Mouse (Mus musculus) yolk sac, embryonic 10.5 days (tissue): ENCODE results near the gene Pitx1.

Source experiments
- DNase-seq: peaks from one replicate; pipeline ENCODE4 v3.0.0-alpha.2; 2017; ENCODE audit warnings: low spot score

Pitx1 gene

DNA sequence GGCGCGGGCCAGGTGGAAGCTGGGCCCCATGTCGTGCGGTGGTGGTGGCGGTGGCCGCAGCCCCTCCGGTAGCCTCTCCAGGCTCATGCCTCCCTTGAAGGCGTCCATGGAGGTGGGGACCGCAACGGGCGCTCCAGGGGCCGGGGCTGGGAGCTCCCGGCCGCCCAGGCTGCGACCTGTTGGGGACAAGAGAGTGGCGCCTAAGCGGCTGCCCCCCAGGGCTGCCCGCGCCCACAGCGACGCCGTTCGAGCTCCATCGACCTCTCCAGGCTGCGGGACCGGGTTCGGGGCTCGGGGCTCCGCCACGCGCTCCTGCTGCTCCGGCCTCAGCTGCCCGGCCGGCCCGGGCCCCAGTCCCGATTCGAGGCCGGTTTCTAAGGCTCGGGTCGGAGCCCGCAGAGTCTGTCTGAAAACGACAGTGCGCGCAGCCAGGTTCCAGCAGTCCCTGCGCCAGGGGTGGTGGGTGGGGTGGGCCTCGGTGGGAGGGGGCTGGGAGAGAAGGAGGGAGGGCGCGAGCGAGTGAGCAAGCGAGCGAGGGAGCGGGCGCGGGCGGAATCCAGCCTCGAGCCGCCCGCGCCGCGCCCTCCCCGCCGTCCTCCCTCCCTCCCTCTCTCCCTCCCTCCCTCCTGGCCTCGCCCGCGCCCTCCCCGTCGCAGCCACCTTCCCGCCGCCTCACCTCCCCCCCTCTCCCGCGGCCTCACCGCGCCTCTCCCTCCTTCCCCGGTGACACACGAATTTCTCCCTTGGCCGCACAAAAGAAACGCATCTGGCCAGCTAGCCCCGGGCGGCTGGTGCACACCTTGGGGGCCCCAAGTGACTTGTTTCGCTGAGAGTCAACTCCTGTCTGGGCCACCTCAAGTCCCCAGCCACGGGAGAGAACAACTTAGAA lies 4.9 kb downstream of the Pitx1 start:
- peak; percentile 87 for DNase-seq

DNA sequence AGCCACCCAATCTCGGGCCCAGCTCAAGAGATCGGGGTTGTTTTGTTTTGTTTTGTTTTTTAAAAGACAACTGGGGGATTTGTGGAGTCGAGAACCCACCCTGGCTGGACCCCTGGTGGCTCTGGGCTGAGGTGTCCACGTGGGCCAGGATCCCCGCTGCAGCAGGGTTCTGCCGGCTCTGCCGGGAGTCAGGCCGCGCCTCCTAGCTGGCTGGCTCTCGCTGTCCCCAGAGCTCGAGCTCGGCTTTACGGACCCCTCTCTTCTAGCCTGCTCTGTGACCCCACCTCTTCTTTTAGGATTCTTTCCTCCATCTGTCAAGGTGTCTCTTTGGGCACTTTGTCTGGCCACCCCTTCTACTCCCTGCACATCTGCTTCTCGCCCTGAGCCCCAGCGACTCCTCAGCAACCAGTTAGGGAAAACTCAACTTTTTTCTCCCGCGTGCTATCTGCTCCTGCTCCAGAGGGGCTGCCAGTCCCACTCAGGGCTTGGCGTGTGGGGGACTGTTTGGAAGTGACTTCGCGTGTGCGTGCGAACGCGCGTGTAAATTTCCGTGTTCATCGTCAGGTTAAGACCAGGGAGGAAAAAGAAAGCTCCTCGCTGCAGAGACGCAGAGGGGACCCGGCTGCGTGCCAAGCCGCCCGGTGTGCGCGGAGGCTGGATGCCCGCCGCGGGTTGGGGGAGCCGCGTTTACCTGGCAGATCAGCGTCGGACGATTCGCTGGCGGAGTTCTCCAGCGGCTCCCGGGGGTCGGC lies 5.7 kb downstream of the Pitx1 start:
- peak; percentile 53 for DNase-seq

DNA sequence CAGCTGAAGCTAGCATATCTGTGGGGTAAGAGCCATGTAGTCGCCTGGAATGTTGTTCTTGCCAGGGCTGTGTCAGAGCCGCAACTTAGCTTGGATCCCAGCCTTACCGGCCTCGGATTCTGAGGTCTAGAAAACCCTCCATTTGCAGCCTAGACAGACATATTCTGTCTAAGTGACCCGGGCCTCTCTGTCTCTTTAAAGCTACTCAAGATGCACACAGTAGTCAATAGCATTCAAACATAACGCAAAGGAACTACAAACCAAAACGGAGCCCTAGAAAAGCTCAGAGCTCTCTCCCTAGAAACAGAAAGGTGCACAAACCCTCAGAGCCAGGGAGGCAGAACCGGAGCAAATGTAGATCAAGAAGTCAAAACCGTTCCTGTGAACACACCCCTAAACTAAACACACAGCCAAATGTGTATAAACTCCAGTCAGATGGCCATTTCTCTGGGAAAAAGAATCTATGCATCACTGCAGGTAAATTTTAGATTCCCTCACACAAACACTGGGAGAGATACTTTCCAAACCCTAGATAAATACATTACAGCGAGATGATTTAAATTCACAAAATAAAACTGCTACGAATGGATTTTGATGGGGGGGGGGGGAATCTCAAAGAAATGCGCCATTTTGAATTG lies 6.9 kb downstream of the Pitx1 start:
- peak; percentile 36 for DNase-seq

DNA sequence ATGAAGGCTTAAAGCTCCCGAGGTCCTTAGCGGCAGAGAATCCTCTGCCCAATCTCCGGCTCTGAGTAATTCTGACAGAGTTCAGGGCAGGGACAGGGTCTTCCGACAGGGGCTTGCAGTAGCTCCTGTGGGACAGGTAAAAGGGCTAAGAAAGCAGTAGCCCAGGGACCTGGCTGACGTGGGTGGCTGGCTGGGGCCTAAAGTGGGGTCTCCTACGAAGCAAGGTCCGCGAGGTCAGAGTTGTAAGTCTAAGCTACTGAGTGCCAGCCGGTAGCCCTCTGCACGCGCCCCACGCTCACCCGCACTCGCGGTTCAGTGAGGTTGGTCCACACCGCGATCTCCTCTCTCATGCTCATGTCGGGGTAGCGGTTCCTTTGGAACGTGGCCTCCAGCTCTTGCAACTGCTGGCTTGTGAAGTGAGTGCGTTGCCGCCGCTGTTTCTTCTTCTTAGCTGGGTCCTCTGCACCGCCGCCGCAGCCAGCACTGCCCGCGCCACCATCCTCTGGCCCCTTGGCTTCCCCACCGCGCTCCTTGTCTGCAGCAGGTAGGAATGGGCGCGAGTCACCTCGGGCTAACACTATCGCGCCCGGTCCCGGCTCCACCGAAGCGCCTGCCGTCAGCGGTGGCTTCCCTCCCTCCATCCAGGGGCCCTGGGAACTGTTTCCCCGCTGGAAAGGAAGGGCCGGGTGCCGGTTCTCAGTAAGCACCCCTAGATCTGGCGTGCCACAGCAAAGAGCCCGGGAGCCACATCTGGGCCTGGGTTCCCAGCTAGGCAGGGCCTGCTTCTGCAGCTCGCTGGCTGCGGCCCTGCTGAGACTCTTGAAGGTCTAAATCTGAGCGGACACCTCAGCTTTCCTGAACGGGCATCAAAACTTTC lies 7.6 kb downstream of the Pitx1 start:
- DNase-seq = peak; percentile 35

DNA sequence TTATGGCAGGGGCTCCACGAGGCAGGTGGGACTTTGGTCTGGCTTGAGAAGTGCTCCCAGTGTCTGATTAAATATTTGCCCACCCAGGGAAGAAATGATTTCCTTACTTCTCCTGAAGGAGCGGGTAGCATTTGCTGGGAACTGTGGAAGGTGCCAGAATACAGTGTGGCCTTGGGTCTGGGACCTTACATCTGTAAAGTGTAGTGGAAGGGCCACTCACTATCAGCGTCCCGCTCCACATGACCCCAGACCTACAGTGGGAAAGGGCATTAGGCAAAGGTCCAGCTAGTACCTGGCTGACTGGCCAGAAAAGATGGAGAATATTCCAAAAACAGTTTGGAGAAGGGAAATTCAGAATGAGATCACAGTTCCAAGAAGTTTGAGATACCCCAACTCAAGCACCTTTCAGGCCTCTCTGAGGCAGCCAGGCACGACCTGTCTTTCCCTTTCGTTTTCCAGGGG lies 8.3 kb downstream of the Pitx1 start:
- DNase-seq = peak; percentile 44

DNA sequence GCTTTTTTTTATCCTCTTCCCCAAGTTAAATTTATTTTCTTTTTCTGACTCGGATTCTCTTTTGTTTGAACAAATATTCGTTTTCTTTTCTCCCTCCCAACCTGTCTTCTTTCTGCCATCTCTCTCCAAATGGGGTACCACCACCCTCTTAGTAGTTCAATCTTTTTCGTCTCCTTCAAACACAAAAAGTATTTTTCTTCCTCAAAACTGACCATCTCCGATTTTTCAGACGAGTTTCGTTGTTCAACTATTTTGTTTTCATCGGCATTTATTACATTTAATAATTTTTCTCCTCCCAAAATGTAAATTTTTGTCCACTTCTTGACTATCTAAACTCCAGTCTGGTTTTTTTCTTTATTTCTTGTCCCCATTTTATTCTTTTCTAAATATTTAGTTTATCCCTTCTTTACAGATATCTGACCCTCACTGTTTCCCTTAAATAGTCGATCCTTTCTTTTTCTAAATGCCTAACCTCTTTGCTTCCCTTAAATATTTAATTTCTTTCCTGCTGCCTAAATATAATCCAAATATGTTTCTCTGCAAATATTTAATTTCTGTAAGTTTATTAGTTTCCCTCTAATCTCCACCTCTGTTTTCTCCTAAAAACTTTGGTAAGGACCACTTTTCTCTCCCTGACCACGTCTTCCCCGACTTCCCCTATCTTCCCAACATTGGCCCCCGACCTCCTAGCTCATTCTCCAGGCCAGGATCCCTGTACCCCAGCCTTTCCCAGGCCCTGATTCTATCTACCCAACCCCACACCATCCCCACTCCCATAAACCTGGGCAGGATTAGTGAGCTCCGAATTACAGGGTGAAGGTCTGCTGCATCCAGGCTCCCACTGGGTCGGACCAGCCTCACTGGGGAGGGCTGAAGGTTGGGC lies 9.0 kb downstream of the Pitx1 start:
- no peak for DNase-seq

DNA sequence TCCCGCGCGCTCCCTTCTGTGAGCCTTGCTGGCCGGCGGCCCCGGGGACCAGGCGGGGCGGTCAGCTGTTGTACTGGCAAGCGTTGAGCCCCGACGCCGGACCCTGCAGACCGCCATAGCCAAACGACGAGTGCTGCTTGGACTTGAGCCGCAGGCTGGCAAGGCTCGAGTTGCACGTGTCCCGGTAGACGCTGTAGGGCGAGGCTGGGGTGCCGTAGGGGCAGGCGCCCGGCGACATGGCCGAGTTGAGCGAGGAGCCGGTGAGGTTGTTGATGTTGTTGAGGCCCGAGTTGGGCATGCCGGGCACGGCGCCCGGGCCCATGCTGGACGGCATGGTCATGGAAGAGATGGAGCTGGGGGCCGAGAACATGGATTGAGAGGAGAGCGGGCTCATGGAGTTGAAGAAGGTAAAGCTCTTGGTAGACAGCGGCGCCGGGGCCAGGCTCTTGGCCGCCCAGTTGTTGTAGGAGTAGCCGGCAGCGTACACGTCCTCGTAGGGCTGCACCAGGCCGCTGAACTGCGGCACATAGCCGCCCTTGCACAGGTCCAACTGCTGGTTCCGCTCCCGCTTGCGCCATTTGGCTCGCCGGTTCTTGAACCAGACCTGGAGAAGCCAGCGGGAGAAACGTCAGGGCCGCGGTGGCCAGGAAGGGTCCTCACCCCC lies 9.9 kb downstream of the Pitx1 start:
- DNase-seq = peak; percentile 26

DNA sequence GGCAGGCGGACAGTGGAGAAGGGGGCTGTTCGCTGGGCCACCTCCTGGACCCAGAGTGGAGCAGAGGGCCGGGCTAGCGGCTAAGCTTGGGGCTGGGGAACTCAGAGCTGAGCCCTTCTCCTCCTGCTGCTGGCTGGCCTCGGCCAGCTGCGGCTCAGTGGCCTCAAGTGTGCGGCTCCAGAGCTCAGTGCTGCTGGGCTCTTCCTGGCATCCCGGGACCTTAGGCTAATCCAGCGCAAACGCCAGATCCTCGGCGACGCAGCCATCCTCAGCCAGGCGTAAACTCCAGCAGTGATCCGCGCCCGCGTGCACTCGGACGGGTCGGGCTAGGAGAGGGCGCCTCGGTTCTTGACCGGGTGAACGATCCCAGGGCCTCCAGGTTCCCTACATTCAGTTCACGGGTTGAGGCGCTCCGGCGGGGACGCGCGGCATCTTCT lies 10.7 kb downstream of the Pitx1 start:
- peak; percentile 27 for DNase-seq

DNA sequence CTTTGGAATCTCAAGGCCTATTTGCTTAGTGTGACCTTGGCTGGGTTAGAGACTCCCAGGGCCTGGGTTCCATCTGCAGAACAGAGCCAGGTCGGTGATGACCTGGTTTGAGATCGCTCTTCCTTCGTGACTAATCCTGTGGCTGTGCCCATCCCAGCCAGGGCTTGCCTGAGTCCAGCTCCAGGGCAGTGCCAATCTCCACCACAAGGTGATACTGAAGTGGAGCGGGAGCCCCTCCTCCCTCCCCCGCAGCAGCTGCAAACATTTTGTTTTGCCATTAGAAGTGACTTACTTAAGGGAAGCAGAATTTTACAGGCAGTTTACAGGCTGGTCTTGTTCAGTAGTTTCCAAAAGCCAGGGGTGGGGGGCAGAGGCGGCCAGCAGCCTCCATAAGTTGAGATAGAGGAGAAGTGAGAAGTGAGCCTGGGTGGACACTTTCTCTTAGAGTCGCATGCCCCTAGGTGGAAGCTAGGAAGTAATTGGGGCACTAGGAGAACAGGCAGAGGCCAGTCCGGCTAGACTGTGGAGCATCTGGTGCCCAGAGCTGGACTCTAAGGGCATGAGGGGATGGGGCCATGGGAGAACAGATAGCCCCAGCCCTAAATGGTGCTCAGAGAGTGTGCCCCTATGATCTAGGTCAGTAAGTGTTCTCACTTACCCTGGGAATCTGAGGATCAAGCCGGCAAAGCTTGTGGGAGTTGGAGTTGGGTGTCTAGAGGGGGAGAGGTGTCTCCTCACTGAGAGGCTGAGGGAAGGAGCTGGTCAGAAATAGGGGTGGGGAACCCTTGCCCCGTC lies 11.6 kb downstream of the Pitx1 start:
- peak; percentile 32 for DNase-seq

DNA sequence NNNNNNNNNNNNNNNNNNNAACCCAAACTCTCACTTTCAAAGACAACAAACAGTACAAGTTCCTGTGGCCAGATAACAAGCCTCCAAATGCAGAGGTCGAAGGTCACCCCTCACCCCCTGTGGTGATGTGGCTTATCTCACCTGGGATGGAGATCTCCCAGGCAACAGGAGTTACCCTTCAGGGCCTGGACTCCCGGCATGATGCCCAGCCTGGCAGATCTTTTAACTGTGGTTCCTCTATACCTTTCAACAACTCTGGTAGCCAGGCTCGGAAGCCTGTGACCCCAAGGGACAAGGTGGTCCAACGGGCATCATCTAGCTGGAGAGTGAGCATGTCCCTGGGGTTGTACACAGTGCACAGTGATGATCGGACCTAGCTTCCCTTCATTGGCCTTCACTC lies 13.5 kb downstream of the Pitx1 start:
- no peak for DNase-seq

DNA sequence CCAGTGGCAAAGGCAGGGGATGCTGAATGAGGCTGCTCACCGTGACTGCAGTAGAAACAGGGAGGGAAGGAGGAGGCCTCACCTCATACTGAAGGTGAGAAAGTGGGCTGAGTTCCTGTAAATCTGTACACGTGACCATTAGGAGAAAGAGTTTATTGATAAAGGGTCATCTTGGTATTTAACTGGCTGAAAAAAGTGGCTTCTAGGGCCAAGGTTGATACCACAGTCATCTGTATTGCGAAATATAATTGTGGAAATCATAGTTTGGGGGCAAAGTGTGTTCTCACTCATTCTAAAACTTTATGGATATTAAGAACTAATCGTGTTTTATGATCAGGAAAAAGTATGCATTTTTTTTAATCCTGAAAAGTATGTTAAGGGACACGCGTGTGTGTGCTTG lies 21.2 kb downstream of the Pitx1 start:
- no peak for DNase-seq

DNA sequence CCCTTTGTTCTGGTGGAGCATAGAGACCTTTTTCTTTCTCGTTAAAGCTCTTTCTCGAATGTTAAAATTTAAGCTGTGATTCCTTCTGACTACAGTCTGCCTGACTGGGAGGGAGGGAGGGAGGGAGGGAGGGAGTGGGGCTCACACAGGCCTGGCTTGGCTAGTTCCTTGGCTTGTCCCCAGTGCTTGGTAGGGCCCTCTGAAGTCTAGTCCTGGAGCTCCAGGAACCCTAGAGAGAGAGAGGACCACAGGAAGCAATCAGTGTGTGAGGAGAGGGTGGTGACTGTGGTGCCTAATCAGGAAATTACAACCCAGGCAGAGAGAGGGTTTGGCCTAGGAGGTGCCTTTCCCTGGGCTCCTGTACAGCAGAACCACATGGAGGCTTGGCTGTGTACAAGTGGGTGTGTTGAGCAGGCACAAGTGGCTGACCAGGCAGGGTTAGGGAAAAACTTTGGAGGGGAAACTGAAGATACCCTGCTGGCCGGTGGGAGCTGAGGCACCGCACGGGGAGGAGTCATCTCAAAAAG lies 22.4 kb downstream of the Pitx1 start:
- DNase-seq = no peak

DNA sequence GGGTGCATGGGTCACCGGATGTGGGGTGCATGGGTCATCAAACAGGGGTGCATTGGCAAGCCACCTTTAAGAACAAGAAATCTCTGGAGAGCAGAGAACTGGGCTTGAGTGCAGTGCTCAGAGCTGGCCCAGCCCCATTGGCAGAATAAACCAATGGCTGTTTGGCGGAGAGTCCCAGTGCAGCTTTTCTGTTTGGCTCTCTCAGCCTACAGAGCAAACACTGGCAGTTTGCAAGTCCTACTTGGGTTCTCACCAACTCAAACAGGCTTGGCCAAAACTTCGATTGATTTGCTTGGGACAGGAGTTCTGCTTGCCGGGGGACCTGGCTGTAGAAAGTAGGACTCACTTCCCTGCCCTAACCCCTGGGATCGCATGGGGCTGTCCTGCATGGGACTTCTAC lies 25.0 kb downstream of the Pitx1 start:
- no peak for DNase-seq

DNA sequence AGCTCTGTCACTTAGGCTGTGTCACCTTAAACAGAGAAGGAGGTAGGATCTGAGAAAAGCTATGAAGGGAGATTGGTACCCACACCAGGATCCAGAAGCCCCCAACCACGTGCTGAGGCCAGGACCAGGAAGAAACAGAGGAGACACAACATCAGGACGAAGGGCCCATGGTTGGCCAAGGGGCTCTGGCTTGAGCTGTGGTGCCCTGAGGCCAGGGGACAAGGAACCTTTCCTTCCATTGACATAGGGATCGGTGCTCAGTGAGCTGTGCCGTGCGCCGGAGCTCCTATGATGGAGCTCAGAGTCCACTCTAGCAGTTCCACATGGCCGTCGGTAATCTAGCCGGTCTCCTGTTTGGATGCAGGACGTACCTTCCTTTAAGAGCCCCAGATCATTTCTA lies 26.3 kb downstream of the Pitx1 start:
- no peak for DNase-seq

DNA sequence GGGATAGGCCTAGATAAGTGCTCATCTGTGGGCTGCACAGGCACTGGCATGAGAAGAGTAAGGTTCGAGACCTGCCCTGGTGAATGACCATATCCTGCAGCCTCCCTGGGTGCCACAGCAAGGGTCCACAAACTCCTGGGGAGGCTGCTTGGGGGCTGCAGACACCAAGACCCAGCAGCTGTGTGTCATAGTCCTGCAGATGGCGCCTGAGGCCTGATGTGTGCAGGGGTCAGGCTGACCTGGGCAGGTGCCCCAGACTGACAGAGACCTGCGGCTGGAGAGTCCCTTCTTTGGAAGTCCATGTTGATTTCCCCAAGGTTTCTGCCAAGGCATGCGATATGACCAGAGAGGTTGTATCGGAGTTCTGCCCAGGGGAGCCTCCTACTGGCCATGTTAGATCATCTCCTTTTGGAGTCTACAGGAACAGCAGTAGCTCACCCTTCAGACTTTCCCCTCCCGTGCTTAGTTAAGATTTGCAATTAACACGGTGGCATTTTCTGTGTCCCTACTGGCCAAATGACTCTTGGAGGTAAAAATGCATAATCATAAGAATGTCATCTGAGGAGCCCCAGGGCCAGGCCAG lies 26.9 kb downstream of the Pitx1 start:
- no peak for DNase-seq

DNA sequence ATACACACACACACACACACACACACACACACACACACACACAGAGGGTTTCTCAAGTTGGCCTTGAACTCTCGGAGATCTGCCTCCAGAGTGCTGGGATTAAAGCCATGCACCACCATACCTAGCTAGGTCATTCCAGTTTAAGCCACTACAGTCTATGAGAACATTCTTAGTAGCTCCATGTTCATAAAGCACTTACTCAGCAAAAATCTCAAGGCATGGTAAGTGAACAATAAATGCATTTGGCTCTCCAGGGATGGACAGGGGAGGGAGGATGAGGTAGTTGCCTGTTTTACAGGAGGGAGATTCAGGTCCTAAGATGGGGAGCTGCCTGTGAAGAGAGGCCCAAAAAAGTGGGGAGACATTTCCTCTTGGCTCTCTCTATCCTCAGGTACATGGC lies 32.0 kb downstream of the Pitx1 start:
- DNase-seq = no peak

DNA sequence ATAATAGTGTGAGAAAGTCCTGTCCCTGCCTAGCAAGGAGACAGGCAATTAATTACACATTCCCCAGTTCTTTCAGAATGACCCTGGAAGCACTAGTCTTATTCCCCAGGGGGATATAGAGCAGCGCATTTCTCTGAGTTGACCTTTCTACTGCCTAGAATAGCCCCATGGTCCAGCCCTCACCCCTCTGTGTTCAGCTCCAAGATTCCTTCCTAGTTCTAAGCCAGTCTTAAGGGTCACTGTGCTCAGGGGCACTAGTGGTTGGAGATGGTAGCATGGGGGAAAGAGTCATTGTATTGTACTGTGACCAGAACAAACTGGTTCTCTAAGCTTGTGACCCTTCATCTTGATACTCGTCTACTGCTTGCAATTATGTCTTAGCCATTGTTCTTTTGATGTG lies 34.7 kb downstream of the Pitx1 start:
- no peak for DNase-seq

DNA sequence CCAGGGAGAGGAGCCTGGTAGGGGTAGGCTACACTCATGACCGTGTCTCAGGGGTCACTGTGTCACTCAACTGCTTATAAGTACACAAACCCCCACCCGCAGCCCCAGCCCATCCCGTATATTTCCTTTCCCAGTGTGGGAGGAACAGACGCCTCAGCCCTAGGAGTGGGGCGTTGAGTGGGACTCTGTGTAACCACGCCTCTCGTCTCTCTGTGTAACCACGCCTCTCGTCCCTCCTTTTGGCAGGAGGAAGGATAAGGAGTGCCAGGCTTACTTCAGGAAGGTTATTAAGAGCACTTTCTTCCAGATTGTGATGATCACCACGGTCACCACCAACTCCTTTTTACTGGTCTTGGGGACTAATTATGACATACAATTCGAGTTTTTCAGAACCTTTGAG lies 49.9 kb downstream of the Pitx1 start:
- no peak for DNase-seq

DNA sequence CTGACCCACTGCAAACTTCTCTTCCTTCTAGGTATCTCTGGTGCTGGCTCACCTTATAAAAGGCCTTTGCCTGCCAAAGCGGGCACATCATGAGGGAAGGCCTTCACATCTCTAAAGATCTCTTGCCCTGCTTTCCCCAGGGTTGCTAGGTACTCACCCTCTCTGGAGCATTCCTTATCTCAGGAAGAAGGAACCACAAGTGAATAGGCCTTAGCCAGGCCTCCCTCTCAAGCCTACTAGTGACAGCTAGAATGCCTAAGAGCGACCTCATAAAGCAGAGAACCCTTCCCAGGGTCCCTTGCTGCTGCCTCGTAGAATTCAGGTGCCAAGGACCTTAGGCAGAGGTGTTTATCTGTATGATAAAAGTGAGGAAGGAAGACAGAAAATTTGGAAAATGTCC lies 51.7 kb downstream of the Pitx1 start, which contains the start of gene Catsper3:
Gene Catsper3 (plus strand): TSS at position 301 of the 400 bp plus-strand sequence.
- no peak for DNase-seq
